Mouse (Mus musculus): ENCODE data around the gene Ptpn9.

GRCm38 (mm10) chr9:57012393-57012792 is 17.7 kb downstream of the Ptpn9 start:
- no peak for TF ChIP-seq CHD2 (IDR thresholded peaks at IDR 0.05; ENCODE audit: low read depth, low read length)
- no peak for TF ChIP-seq MAFK (IDR thresholded peaks at IDR 0.05; ENCODE audit: insufficient read depth, low read depth, low read length)
